Mouse (Mus musculus): Measurements from ENCODE around the gene Zbtb45. TPM values are rescaled to one million over a fixed set of nuclear protein-coding genes. Genes with fewer than 3 reads are reported as not detected.

Zbtb45 gene
- 3.9 to 9.9 TPM (median 5.9 TPM) in 4 replicates for total RNA-seq (2023)

DNA sequence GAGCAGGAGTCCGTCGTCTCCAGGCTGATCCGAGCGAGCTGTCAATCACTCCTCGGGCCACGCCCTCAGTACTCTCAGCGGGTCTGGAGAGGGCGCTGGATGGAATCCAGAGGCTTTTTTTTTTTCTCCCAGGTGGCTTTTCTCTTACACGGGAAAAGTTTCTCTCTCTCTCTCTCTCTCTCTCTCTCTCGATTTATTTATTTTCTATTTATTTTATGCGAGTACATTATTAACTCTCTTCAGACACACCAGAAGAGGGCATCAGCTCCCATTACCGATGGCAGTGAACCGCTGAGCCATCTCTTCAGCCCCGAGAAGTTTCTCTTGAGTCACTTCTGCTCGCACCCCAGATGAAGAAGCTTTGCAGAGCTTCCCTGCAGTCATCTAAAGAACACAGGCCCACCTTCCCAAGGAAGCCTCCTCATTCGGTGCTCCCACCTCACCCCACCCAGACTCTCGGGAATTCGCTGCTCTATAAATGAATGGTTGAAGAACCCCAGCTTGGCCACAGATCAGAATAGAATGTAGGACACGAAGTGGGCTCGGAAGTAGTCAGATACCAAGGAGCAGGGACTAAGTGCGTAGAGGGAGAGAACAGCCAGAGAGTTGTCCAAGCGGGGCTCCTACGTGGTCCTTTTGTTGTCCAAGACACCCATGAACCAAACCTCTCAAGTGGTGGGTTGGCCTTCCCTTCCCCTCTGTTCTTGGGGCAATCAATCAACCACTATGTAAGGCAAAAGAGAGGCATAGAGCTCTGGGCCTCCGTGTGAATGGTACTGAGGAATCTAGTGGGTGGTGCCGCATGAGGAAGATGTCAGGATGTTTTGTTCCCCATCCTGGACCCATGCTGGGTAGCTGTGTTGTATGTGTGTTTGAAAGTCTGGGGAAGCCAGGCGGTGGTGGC, at the start of gene Zbtb45:
Zbtb45 (minus strand) TSS at position 30 of the 904 bp plus-strand sequence.

DNA sequence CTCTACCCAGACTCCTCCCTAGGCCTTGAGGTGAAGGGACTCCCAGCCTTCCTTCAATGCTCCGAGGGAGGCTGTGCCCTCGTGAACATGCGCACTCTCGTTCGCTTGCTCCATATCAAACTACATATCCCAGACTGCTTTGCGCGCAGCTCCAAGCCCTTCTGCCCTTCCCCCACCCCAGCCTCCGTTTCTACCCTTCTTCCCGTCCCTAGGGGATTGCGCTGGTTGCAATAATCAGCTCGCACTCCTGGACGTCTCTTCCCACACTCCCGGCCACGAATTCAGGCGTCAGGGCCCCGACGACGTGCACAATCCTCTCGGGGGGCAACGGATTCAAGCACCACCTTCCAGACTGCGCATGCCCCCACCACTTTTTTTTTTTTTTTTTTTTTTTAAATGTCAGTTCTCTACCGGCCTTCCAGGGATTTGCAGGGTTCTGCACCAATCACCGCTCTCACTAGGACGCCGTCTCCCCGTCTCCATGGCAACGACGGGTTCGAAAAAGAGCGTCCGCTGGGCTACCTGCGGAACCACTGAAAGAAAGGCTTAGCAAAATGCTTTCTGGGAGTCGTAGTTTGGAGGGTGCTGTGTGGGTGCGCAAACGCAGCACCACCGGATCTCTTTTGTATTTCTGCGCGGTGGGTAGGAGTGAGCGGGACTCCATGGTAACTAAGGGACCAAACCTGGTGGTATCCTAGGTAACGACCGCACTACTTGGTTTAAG, 44.6 kb upstream of the Zbtb45 start, which contains the start of gene Mzf1:
Mzf1 (minus strand) TSS at position 478 of the 724 bp plus-strand sequence.

DNA sequence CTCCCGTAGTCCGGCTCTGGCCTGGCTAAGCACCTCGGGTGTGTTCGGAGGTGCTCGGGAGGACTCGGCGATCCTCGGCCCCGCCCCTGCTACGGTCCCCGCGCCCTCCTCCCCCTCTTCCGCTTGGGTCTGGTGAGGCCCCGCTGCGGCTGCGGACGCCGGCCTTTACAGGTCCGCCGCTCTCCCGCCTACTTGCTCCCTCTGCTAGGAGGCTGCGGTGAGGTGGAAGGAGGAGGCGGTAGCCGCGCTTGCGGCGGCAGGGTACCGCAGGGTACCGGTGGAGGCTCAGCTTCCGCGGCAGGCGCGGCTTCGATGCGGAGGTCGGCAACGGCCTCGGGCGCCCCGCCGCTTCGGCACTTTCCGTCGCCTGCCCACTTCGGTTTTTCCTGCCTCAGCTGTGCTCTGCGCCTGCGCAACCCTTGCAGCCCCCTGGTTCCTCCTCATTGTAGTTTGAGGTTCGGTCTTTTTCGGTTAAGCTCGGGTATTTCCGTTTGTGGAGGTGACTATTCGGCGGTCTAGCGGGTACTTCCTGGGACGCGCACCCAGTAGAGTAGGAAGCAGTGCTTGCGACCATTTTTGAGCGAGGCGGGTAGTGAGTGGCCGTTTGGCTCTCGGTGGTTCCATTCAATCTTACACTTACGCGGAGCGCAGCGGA, 28.2 kb upstream of the Zbtb45 start, which contains the start of gene Ube2m:
Ube2m (minus strand) TSS at position 375 of the 655 bp plus-strand sequence.

DNA sequence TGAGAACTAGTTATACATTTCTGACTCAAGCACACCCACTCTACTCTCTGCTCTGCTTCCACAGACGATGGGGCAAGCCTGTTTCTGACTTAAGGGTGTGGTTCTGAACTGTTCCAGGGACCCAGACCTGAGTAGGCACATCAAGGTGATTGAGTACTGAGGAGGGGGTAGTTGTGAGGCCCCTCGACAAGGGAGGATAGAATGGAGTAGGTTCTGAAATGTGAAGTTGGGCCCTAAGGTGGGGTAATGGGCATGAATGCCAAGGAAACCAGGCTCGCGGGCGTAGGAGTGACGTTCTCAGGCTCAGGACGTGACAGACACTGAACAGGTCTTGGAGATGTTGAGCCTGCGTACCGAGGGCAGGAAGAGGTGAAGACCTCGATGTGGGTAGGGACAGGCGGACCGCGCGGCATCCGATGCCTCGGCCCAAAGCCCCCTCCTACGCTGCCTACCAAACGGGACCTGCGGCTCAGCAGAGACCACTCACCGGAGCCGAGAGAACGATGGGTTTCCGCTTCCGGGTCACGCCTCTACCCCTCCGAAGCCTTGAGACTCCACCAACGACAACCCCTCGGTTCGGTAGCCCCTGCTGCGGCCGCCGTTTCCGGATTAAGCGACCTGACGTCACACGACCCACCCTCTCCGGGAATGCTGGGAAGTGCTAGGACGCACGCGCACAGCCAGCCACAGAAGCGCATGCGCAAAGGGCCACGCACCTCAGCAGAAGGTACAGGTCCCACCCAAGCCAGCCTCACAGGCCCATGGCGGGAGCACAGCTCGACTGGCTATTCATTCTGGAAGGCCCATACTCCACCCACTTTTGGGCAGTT, 24.5 kb upstream of the Zbtb45 start, which contains the start of gene Chmp2a:
Chmp2a (minus strand) TSS at position 660 of the 830 bp plus-strand sequence.

DNA sequence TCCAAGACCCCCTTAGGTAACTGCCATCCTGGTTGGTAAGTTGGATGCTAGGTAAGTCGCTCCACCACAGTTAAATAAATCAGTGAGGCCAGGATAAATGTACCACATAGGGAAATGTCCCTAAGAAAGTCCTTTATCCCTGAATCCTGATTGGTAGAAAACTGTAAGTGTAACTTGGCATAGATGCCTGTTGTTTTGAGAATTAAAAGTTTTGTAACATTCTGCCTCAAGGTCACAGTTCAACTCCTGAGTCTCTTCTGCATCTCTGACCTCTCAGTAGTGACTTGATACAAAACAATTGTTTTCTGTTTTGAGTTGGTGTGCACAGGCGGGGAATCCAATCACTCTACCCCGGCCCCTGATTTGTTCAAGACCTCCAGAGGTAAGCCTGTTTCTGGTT, 11.0 kb downstream of the Zbtb45 start, which contains the start of gene Trim28:
Trim28 (plus strand) TSS at position 264 of the 400 bp plus-strand sequence.

DNA sequence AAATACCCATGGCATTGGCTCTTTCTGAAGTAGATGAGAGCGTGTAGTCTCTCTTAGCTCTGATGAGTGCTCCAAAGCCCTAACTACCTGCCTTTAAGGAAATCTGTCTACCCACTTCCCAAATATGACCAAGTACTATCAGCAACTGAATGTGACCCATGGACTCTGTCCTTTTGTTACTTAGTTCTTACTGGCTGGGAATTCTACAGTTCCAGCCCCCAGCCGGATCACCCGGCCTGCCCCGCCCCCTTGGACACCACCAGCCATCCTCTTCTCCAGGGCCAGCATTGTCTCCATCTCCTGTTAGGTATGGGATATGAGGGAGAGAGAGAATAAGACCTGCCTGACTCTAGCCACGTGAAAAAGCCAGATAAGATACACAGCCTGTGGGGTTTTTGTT, 11.8 kb downstream of the Zbtb45 start, which contains the start of gene Slc27a5:
Slc27a5 (minus strand) TSS at position 140 of the 400 bp plus-strand sequence.

DNA sequence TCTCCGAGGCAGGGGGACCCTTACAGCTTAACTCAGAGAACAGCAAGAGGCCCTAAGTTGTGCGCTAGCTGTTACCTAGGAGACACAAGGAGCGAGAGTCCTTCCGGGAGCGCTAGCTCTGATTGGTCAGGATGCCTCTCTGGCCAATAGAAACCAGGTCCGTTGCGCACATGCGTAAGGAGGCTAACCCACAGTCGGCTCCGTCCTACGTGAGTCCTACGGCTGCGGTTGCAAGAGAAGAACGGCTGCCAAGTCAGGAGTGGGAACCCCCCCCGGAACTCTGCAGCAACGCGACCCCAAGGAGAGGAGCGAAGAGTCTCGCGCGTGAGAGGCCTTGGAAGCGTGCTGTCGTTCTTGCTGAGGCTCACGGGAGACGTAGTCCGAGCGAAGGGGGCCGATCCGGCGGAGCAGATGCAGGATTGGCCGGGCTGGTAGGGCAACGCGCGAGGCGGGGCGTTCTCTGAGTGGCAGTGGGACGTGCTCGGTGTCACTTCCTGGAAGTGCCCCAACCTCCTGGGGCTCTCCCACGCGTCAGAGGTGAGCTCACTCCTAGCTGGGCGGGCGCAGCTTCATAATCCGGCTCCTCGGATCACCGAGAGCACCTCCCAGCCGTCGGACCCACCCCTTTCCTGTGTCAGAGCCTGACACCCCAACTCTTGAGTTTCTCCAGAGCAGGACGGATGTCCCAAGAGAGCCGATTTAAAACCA, 32.0 kb downstream of the Zbtb45 start, which contains the start of gene Zfp446:
Zfp446 (plus strand) TSS at position 167 of the 708 bp plus-strand sequence.

DNA sequence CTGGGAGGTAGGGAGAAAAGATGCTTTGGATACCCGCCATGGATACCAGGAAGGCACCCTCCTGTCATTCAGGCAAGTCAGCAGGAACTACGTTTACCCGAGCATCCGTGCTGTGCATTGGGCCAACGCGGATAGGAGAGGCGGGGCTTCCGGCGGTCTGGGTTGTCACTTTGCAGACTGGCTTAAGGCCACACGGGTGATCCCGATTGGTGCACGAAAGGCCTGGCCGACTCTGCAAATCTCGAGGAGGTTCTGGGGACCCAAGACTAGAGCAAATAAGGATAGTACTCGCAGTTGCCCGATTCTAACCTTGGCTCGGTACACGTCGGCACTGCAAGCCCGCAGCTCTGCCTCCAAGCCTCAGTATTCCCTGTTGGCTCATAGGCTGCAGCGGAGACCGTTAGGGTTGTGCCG, 44.1 kb downstream of the Zbtb45 start, which contains the start of gene Zfp324:
Zfp324 (plus strand) TSS at position 161 of the 414 bp plus-strand sequence.

Other genes with a start within 250 kb of the Zbtb45 start
- 31.2 to 41.3 TPM (median 34.6 TPM) in 4 replicates for gene Zscan18, start 206.4 kb downstream of the Zbtb45 start, total RNA-seq (2023)
- 7.0 to 10.2 TPM (median 9.4 TPM) in 4 replicates for gene Zfp329, start 191.2 kb downstream of the Zbtb45 start, total RNA-seq (2023)
- 112 to 125 TPM (median 118 TPM) in 4 replicates for gene Zfp110, start 175.3 kb downstream of the Zbtb45 start, total RNA-seq (2023)
- gene Zfp128, start 128.9 kb downstream of the Zbtb45 start, total RNA-seq (2023): 1.9 to 3.0 TPM (median 2.3 TPM) in 4 replicates
- 12.8 to 15.4 TPM (median 13.6 TPM) in 4 replicates for gene Zscan22, start 112.2 kb downstream of the Zbtb45 start, total RNA-seq (2023)
- gene Rps5, start 87.7 kb downstream of the Zbtb45 start, total RNA-seq (2023): 2,155 to 2,273 TPM (median 2,193 TPM) in 4 replicates
- 1.2 to 1.7 TPM (median 1.3 TPM) in 4 replicates for gene Rnf225, start 82.6 kb downstream of the Zbtb45 start, total RNA-seq (2023)
- 2.9 to 6.0 TPM (median 3.5 TPM) in 4 replicates for gene Zfp324, start 44.2 kb downstream of the Zbtb45 start, total RNA-seq (2023)
- gene Zfp446, start 32.2 kb downstream of the Zbtb45 start, total RNA-seq (2023): 8.7 to 10.7 TPM (median 9.6 TPM) in 4 replicates
- gene Slc27a5, start 11.8 kb downstream of the Zbtb45 start, total RNA-seq (2023): not detected in 4 replicates
- gene Trim28, start 10.9 kb downstream of the Zbtb45 start, total RNA-seq (2023): 351 to 392 TPM (median 373 TPM) in 4 replicates
- 88.1 to 101 TPM (median 92.6 TPM) in 4 replicates for gene Chmp2a, start 24.8 kb upstream of the Zbtb45 start, total RNA-seq (2023)
- gene Ube2m, start 28.2 kb upstream of the Zbtb45 start, total RNA-seq (2023): 76.5 to 89.6 TPM (median 83.2 TPM) in 4 replicates
- gene Mzf1, start 44.7 kb upstream of the Zbtb45 start, total RNA-seq (2023): 0.45 to 0.75 TPM (median 0.56 TPM) in 4 replicates
- not detected in 4 replicates for gene Vmn1r85, start 85.1 kb upstream of the Zbtb45 start, total RNA-seq (2023)
- gene Vmn1r86, start 109.9 kb upstream of the Zbtb45 start, total RNA-seq (2023): not detected in 4 replicates
- not detected in 4 replicates for gene Vmn1r87, start 130.1 kb upstream of the Zbtb45 start, total RNA-seq (2023)
- gene Vmn1r88, start 149.5 kb upstream of the Zbtb45 start, total RNA-seq (2023): 0.17 to 0.28 TPM (median 0.21 TPM) in 3 of 4 replicates, not detected in the other
- not detected in 4 replicates for gene Vmn1r89, start 203.0 kb upstream of the Zbtb45 start, total RNA-seq (2023)

All from B cell, adult 62 days (primary cell).